Mouse (Mus musculus) E14TG2a.4 (cell line): ENCODE data around the gene Rgs12.

Experiments
- H3K27me3 ChIP-seq: 2 replicates; pipeline ENCODE4 v1.6.1; 2014; ENCODE audit warnings: low read length, control low read depth; ENCODE audit not compliant: insufficient read depth
- H3K36me3 ChIP-seq: 2 replicates; pipeline ENCODE4 v1.6.1; 2014; ENCODE audit warnings: low read length, control low read depth; ENCODE audit not compliant: insufficient read depth
- H3K4me1 ChIP-seq: replicated peaks from 2 replicates; pipeline ENCODE4 v1.6.1; 2014; ENCODE audit warnings: low read depth, low read length, control low read depth
- H3K4me3 ChIP-seq: replicated peaks from 2 replicates; pipeline ENCODE4 v1.5.1; 2014; ENCODE audit warnings: mild to moderate bottlenecking, low read length
- H3K9me3 ChIP-seq: 2 replicates; pipeline ENCODE4 v1.6.1; 2014; ENCODE audit warnings: low read length, control low read depth
- CTCF ChIP-seq: conservative IDR thresholded peaks from 2 replicates; pipeline ENCODE4 v1.5.1; 2014; ENCODE audit warnings: low read length
- NANOG ChIP-seq: IDR thresholded peaks from 2 replicates; pipeline ENCODE4 v1.6.1; 2014; ENCODE audit warnings: borderline replicate concordance, low read length, mixed read lengths
- POU5F1 ChIP-seq: IDR thresholded peaks from 2 replicates; pipeline ENCODE4 v1.6.1; 2014; ENCODE audit warnings: low read length, borderline replicate concordance

Gene Rgs12

DNA sequence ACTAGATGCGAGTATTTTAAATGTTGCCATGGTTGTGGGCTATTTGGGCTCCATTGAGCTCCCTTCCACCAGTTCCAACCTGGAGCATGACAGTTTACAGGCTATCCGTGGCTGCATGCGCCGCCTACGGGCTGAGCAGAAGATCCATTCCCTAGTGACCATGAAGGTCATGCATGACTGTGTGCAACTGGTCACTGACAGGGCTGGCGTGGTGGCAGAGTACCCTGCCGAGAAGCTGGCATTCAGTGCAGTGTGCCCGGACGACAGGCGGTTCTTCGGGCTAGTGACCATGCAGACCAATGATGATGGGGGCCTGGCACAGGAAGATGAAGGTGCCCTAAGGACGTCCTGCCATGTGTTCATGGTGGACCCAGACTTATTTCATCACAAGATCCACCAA, 16.3 kb downstream of the Rgs12 start:
- no peak for TF ChIP-seq NANOG
- TF ChIP-seq POU5F1: no peak
- TF ChIP-seq CTCF: no peak
- Histone ChIP-seq H3K9me3 (no peaks in the 10 kb centered on the region), H3K4me1 (peaks cover 58% of the 10 kb centered on the region), H3K36me3 (peaks cover 22% of the 10 kb centered on the region), H3K4me3 (no peak overlapping the region), H3K27me3 (no peaks in the 10 kb centered on the region)

- no peaks in the 10 kb centered on the region for H3K27me3 ChIP-seq
- no peaks in the 10 kb centered on the region for H3K9me3 ChIP-seq
- TF ChIP-seq CTCF (no peak), NANOG (no peak), POU5F1 (no peak)
- H3K4me1 ChIP-seq: peaks cover 78% of the 10 kb centered on the region
- H3K4me3 ChIP-seq: 0 out of 2 replicates have a peak overlapping the region, but pooled peaks have one; percentile 13
- H3K36me3 ChIP-seq: peaks cover 30% of the 10 kb centered on the region
These were observed 19.1 kb downstream of the Rgs12 start for GRCm38 (mm10) chr5:34968386-34968785.

DNA sequence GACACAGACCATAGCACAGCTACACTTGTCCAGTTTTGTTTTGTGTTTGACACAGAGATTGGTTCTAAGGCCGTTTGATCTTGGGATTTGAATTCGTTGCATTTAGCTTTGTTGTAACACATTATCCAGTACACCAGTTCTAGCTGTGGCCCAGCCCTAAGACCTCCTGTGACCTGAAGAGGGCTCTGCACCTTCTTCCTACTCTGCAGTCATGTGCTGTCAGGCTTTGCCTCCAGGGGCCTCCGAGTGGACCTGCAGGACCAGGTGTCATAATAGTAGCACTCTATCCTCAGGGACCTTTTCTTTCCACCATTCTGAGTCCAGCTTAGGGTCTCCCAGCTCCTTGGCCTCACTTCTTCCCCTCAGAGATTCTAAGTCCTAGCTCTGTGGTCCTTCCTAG, 23.2 kb downstream of the Rgs12 start:
- H3K4me1 ChIP-seq: peaks cover 68% of the 10 kb centered on the region
- peaks cover 32% of the 10 kb centered on the region for H3K36me3 ChIP-seq
- H3K27me3 ChIP-seq: no peaks in the 10 kb centered on the region
- no peak for TF ChIP-seq CTCF
- no peak overlapping the region for H3K4me3 ChIP-seq
- H3K9me3 ChIP-seq: no peaks in the 10 kb centered on the region

DNA sequence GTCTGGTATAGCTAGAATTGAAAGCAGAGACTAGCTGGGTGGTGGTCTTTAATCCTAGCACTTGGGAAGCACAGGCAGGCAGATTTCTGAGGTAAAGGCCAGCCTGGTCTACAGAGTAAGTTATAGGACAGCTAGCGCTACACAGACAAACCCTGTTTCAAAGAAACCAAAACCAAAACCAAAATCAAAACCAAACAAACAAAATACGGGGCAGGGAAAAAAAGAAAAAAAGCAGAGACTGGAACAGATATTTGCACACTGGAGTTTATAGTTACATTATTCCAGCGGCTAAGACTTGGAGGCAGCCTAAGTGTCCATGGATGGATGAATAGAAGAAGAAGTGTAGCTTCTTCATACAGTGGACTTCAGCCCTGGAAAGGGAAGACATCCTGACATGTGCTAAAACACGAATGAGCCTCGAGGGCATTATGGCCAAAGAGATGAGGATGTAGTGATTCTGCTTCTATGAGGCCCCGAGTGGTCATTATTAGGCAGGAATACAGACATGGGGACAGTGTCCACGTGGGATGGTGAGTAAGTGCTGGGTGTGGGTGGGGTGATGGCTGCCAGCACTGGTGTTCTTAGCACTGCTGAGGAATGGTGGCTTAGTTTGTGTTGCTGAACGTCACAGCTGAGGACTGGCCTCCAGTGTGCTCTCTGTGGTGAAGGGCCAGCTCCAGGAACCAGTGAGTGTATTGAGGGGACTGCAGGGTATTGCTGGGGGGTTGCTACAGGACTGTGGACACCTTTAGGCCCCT, 24.5 kb downstream of the Rgs12 start:
- no peak overlapping the region for H3K4me3 ChIP-seq
- H3K36me3 ChIP-seq: peaks cover 36% of the 10 kb centered on the region
- H3K27me3 ChIP-seq: no peaks in the 10 kb centered on the region
- H3K4me1 ChIP-seq: peaks cover 57% of the 10 kb centered on the region
- TF ChIP-seq POU5F1 (no peak), NANOG (no peak)
- H3K9me3 ChIP-seq: no peaks in the 10 kb centered on the region

GRCm38 (mm10) chr5:34974773-34975443, 25.7 kb downstream of the Rgs12 start:
- H3K36me3 ChIP-seq: peaks cover 36% of the 10 kb centered on the region
- no peaks in the 10 kb centered on the region for H3K27me3 ChIP-seq
- TF ChIP-seq CTCF (no peak), POU5F1 (no peak), NANOG (no peak)
- H3K4me3 ChIP-seq: no peak overlapping the region
- H3K9me3 ChIP-seq: no peaks in the 10 kb centered on the region
- peaks cover 56% of the 10 kb centered on the region for H3K4me1 ChIP-seq

DNA sequence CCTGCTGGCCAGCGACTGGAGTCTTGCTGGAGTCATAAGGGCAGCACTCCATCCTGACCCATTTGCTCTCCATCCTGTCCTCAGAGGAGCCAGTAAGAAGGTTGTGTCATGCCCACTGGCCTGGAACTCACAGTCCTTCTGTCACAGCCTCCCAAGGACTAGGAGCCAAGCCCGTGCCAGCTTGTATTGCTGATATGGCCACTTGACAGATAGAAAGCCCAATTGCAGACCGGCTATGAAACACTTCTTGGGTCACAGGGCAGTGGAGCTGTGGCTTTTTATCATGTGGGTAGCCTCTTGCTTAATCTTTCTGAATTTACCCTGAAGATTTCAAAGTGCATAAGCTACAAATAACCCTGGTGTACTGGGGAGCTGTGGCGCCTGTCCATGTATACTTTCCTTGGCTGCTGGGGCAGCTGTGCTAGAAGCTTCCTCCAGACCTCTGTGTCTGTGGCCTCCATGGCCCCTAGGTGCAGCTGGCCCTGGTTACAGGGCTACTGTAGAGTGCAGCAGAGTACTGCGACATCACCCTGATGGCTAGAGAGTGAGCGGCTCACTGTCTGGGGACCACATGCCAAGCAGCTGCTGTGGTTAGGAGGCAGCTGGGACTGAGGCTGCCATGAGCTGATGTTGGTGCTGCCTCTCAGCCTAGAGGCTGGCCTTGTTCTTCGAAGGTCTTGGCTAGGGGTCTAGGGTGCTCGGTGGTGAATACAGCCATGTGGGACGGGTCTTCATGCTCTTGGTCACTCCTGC, 27.5 kb downstream of the Rgs12 start:
- Histone ChIP-seq H3K9me3 (no peaks in the 10 kb centered on the region), H3K36me3 (peaks cover 33% of the 10 kb centered on the region), H3K27me3 (no peaks in the 10 kb centered on the region), H3K4me3 (no peak overlapping the region), H3K4me1 (peaks cover 46% of the 10 kb centered on the region)
- TF ChIP-seq NANOG (no peak), CTCF (no peak), POU5F1 (no peak)

DNA sequence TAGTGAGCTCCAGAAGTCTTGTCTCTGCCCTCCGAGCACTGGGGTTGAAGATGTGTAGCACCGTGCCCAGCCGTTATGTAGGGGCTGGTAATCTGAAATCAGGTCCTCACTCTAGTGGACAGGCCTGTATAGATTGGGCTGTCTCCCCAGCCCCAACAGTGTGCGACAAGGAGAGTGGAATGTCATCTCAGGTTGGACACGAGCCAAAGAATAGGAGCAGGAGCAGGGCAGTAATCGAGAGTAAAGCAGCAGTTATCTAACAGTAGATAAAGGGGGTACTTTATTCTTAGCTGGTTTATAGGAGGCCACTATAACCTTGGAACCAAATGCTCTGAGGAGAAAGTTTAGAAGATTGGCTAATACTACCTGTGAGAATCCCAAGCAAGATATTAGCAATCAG, 30.9 kb downstream of the Rgs12 start:
- peaks cover 30% of the 10 kb centered on the region for H3K4me1 ChIP-seq
- H3K9me3 ChIP-seq: no peaks in the 10 kb centered on the region
- no peaks in the 10 kb centered on the region for H3K27me3 ChIP-seq
- TF ChIP-seq NANOG (no peak), POU5F1 (no peak), CTCF (no peak)
- peaks cover 39% of the 10 kb centered on the region for H3K36me3 ChIP-seq
- no peak overlapping the region for H3K4me3 ChIP-seq

GRCm38 (mm10) chr5:34981734-34982133, 32.5 kb downstream of the Rgs12 start:
- Histone ChIP-seq H3K36me3 (peaks cover 23% of the 10 kb centered on the region), H3K4me1 (peaks cover 27% of the 10 kb centered on the region), H3K4me3 (no peak overlapping the region), H3K27me3 (no peaks in the 10 kb centered on the region), H3K9me3 (no peaks in the 10 kb centered on the region)
- TF ChIP-seq POU5F1 (no peak), NANOG (no peak), CTCF (no peak)
